Mouse (Mus musculus): ENCODE data around the gene Txndc12. TPM values are rescaled to one million over a fixed set of nuclear protein-coding genes. Genes with fewer than 3 reads are reported as not detected.

Gene Txndc12
- polyA plus RNA-seq, 1 experiment: 25.3 TPM

- Histone ChIP-seq H3K27ac (ENCODE audit: insufficient read depth, low read depth, low read length) (peak within 1 kb of the TSS; percentile 85), H3K4me1 (ENCODE audit: control insufficient read depth, insufficient read depth, low read length) (peaks cover 7% of the 10 kb centered on the region; the same call in 1 of the 2 replicates), H3K36me3 (ENCODE audit: control insufficient read depth, insufficient read depth, low read length) (peaks cover 3% of the 10 kb centered on the region; the same call in 1 of the 2 replicates), H3K27me3 (replicated peaks; ENCODE audit: control insufficient read depth, insufficient read depth, low read length) (no peaks in the 10 kb centered on the region), H3K4me3 (ENCODE audit: insufficient read depth, low read depth, low read length) (peak within 1 kb of the TSS; percentile 76)
- no peak for TF ChIP-seq CTCF (conservative IDR thresholded peaks at IDR 0.05; ENCODE audit: insufficient read depth, insufficient read length, low read depth, low read length)
- no peak for TF ChIP-seq POLR2A (IDR thresholded peaks at IDR 0.05; ENCODE audit: low read depth, low read length)
- 1% methylated on average over 73 of the region's 73 CpGs for WGBS
- DNase-seq: peak; percentile 95
Observed at GRCm38 (mm10) chr4:108832916-108833827, 1.2 kb upstream of the Txndc12 start, which contains the start of gene Btf3l4. Gene Btf3l4, minus strand, starts transcription at chr4:108833614.

GRCm38 (mm10) chr4:108833828-108834114 lies 630 bp upstream of the Txndc12 start:
- TF ChIP-seq POLR2A (IDR thresholded peaks at IDR 0.05; ENCODE audit: low read depth, low read length) (no peak), CTCF (conservative IDR thresholded peaks at IDR 0.05; ENCODE audit: insufficient read depth, insufficient read length, low read depth, low read length) (no peak)
- Histone ChIP-seq H3K27me3 (replicated peaks; ENCODE audit: control insufficient read depth, insufficient read depth, low read length) (no peaks in the 10 kb centered on the region), H3K27ac (ENCODE audit: insufficient read depth, low read depth, low read length) (peak overlapping the region; percentile 84), H3K4me3 (ENCODE audit: insufficient read depth, low read depth, low read length) (peak overlapping the region; percentile 76), H3K4me1 (ENCODE audit: control insufficient read depth, insufficient read depth, low read length) (peaks cover 7% of the 10 kb centered on the region; the same call in 1 of the 2 replicates), H3K36me3 (ENCODE audit: control insufficient read depth, insufficient read depth, low read length) (peaks cover 3% of the 10 kb centered on the region; the same call in 1 of the 2 replicates)
- no peak for DNase-seq
- under 1% methylated on average over 6 of the region's 6 CpGs for WGBS

GRCm38 (mm10) chr4:108834971-108835311 lies 540 bp downstream of the Txndc12 start:
- peak overlapping the region; percentile 54 for H3K27ac ChIP-seq (ENCODE audit: insufficient read depth, low read depth, low read length)
- H3K4me3 ChIP-seq (ENCODE audit: insufficient read depth, low read depth, low read length): peak overlapping the region; percentile 76
- no peaks in the 10 kb centered on the region for H3K27me3 ChIP-seq (replicated peaks; ENCODE audit: control insufficient read depth, insufficient read depth, low read length)
- H3K4me1 ChIP-seq (ENCODE audit: control insufficient read depth, insufficient read depth, low read length): peaks cover 7% of the 10 kb centered on the region; the same call in 1 of the 2 replicates
- no peak for TF ChIP-seq CTCF (conservative IDR thresholded peaks at IDR 0.05; ENCODE audit: insufficient read depth, insufficient read length, low read depth, low read length)
- TF ChIP-seq POLR2A (IDR thresholded peaks at IDR 0.05; ENCODE audit: low read depth, low read length): no peak
- no peak for DNase-seq
- under 1% methylated on average over 15 of the region's 15 CpGs for WGBS
- no peaks in the 10 kb centered on the region; the same call in 1 of the 2 replicates for H3K36me3 ChIP-seq (ENCODE audit: control insufficient read depth, insufficient read depth, low read length)

GRCm38 (mm10) chr4:108835496-108835895 lies 1.1 kb downstream of the Txndc12 start:
- Histone ChIP-seq H3K4me1 (ENCODE audit: control insufficient read depth, insufficient read depth, low read length) (peaks cover 7% of the 10 kb centered on the region; the same call in 1 of the 2 replicates), H3K27ac (ENCODE audit: insufficient read depth, low read depth, low read length) (no peak overlapping the region), H3K27me3 (replicated peaks; ENCODE audit: control insufficient read depth, insufficient read depth, low read length) (no peaks in the 10 kb centered on the region), H3K36me3 (ENCODE audit: control insufficient read depth, insufficient read depth, low read length) (no peaks in the 10 kb centered on the region), H3K4me3 (ENCODE audit: insufficient read depth, low read depth, low read length) (no peak overlapping the region)
- DNase-seq: peak; percentile 21
- WGBS: 44% methylated on average over 3 of the region's 3 CpGs
- TF ChIP-seq CTCF (conservative IDR thresholded peaks at IDR 0.05; ENCODE audit: insufficient read depth, insufficient read length, low read depth, low read length): no peak
- no peak for TF ChIP-seq POLR2A (IDR thresholded peaks at IDR 0.05; ENCODE audit: low read depth, low read length)

GRCm38 (mm10) chr4:108838031-108838430 lies 3.6 kb downstream of the Txndc12 start:
- Histone ChIP-seq H3K27ac (ENCODE audit: insufficient read depth, low read depth, low read length) (no peak overlapping the region), H3K27me3 (replicated peaks; ENCODE audit: control insufficient read depth, insufficient read depth, low read length) (no peaks in the 10 kb centered on the region), H3K36me3 (ENCODE audit: control insufficient read depth, insufficient read depth, low read length) (no peaks in the 10 kb centered on the region), H3K4me3 (ENCODE audit: insufficient read depth, low read depth, low read length) (no peak overlapping the region), H3K4me1 (ENCODE audit: control insufficient read depth, insufficient read depth, low read length) (0 out of 2 replicates have a peak, but pooled peaks cover 3% of the 10 kb centered on the region)
- TF ChIP-seq POLR2A (IDR thresholded peaks at IDR 0.05; ENCODE audit: low read depth, low read length) (no peak), CTCF (conservative IDR thresholded peaks at IDR 0.05; ENCODE audit: insufficient read depth, insufficient read length, low read depth, low read length) (no peak)
- no peak for DNase-seq
- 64% methylated on average over 4 of the region's 4 CpGs for WGBS

GRCm38 (mm10) chr4:108841920-108842578 lies 7.6 kb downstream of the Txndc12 start:
- 75% methylated on average over 7 of the region's 7 CpGs for WGBS
- DNase-seq: no peak
- TF ChIP-seq POLR2A (IDR thresholded peaks at IDR 0.05; ENCODE audit: low read depth, low read length) (no peak), CTCF (conservative IDR thresholded peaks at IDR 0.05; ENCODE audit: insufficient read depth, insufficient read length, low read depth, low read length) (no peak)

GRCm38 (mm10) chr4:108843336-108843735 lies 8.9 kb downstream of the Txndc12 start:
- TF ChIP-seq CTCF (conservative IDR thresholded peaks at IDR 0.05; ENCODE audit: insufficient read depth, insufficient read length, low read depth, low read length) (no peak), POLR2A (IDR thresholded peaks at IDR 0.05; ENCODE audit: low read depth, low read length) (no peak)
- no peaks in the 10 kb centered on the region for H3K4me1 ChIP-seq (ENCODE audit: control insufficient read depth, insufficient read depth, low read length)
- DNase-seq: no peak
- no peaks in the 10 kb centered on the region for H3K27me3 ChIP-seq (replicated peaks; ENCODE audit: control insufficient read depth, insufficient read depth, low read length)
- H3K27ac ChIP-seq (ENCODE audit: insufficient read depth, low read depth, low read length): no peak overlapping the region
- H3K4me3 ChIP-seq (ENCODE audit: insufficient read depth, low read depth, low read length): no peak overlapping the region
- H3K36me3 ChIP-seq (ENCODE audit: control insufficient read depth, insufficient read depth, low read length): no peaks in the 10 kb centered on the region

More at GRCm38 (mm10) chr4:108841920-108842578, 7.6 kb downstream of the Txndc12 start:
- Histone ChIP-seq H3K4me1 (ENCODE audit: control insufficient read depth, insufficient read depth, low read length) (no peaks in the 10 kb centered on the region), H3K27me3 (replicated peaks; ENCODE audit: control insufficient read depth, insufficient read depth, low read length) (no peaks in the 10 kb centered on the region), H3K4me3 (ENCODE audit: insufficient read depth, low read depth, low read length) (no peak overlapping the region), H3K36me3 (ENCODE audit: control insufficient read depth, insufficient read depth, low read length) (no peaks in the 10 kb centered on the region), H3K27ac (ENCODE audit: insufficient read depth, low read depth, low read length) (no peak overlapping the region)
